Mouse (Mus musculus): ENCODE data around the gene 3110040N11Rik. TPM values are rescaled to one million over a fixed set of nuclear protein-coding genes. Genes with fewer than 3 reads are reported as not detected.

3110040N11Rik gene
- total RNA-seq, 2 experiments from 2014 or later = 27.5 to 29.4 TPM

- no peak for DNase-seq (ENCODE audit: low spot score in 2 of 2)
Measured at GRCm38 (mm10) chr7:81740010-81740409, 49.3 kb downstream of the 3110040N11Rik start.

DNA sequence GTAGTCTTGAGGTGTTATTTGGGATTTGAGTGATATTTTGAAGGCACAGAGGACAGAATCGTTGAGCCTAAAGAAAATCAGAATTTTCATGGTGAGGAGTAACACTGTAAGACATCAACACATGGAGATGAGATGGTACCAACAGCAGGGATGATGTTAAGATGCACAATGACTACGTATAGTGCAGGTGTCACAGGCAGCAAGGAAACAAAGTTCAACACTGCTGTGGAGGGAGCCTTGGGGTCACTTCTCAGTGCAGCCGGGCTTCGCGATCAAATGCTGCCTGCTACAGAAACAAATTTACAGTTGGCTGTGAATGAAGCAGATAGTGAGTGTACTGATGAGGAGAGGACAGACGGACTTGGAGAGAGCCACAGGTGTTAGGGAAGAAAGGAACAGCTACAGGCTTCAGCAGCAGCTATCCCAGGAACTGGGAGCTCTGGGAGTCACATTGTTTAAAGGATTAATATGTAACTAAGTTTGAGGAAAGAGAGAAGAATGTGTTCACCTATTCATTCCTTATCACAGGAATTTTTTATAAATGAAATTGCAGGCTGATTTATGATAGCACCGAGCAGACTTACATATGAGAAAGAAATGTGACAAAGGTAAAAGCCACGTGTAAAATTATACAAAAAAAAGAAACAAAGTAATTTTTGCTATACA is 50.4 kb downstream of the 3110040N11Rik start:
- DNase-seq (ENCODE audit: low spot score in 2 of 2) = no peak

GRCm38 (mm10) chr7:81735300-81736048 is 53.8 kb downstream of the 3110040N11Rik start:
- no peak for DNase-seq (ENCODE audit: low spot score in 2 of 2)

- DNase-seq (ENCODE audit: low spot score in 2 of 2) = no peak
Measured at GRCm38 (mm10) chr7:81732183-81733089, 56.8 kb downstream of the 3110040N11Rik start.

Other genes with a start within 250 kb of the 3110040N11Rik start
- gene Fsd2, start 222.5 kb downstream of the 3110040N11Rik start, total RNA-seq (2021) = under 1 TPM; 0.10 to 0.32 TPM
- gene Whamm, start 218.2 kb downstream of the 3110040N11Rik start, total RNA-seq (2021) = 10 to 100 TPM; 16.0 to 19.7 TPM
- gene Homer2, start 82.0 kb downstream of the 3110040N11Rik start, total RNA-seq (2021) = 100 to 1,000 TPM in 1 of 2 experiments, 10 to 100 TPM in 1; 96.9 to 104 TPM
- gene Ramac, start 26.6 kb downstream of the 3110040N11Rik start, total RNA-seq (2021) = 10 to 100 TPM; 63.1 to 64.2 TPM
- gene Btbd1, start 40.0 kb upstream of the 3110040N11Rik start, total RNA-seq (2021) = 100 to 1,000 TPM; 108 to 112 TPM
- gene Gm10160, start 66.3 kb upstream of the 3110040N11Rik start, total RNA-seq (2021) = not detected
- 10 to 100 TPM; 15.8 to 22.9 TPM for gene Tm6sf1, start 69.5 kb upstream of the 3110040N11Rik start, total RNA-seq (2021)
- 10 to 100 TPM; 54.9 to 58.9 TPM for gene Hdgfl3, start 145.0 kb upstream of the 3110040N11Rik start, total RNA-seq (2021)
- gene Bnc1, start 202.8 kb upstream of the 3110040N11Rik start, total RNA-seq (2021) = not detected

All from layer of hippocampus, postnatal 14 days (tissue).